Mouse (Mus musculus) forebrain, embryonic 11.5 days (tissue): ENCODE results near the gene Ablim1. TPM values are rescaled to one million over a fixed set of nuclear protein-coding genes. Genes with fewer than 3 reads are reported as not detected.

Experiments
- ATAC-seq: fragments of 200-750 bp; cut with Nextera tagmentation; replicated peaks from 2 replicates; pipeline ENCODE4 v1.8.0; 2017; ENCODE audit warnings: moderate TSS enrichment; ENCODE audit not compliant: low FRiP score
- DNase-seq: peaks from one replicate; pipeline ENCODE4 v3.0.0-alpha.2; 2017; ENCODE audit warnings: low spot score
- H3K27ac ChIP-seq: fragments of 300-500 bp; sonication (generic); 2 replicates; pipeline ENCODE4 v1.5.1; 2014; ENCODE audit warnings: low read depth, low read length
- H3K27me3 ChIP-seq: fragments of 300-500 bp; sonication (generic); 2 replicates; pipeline ENCODE4 v1.6.1; 2014; ENCODE audit warnings: mild to moderate bottlenecking, low read length, mixed read lengths; ENCODE audit not compliant: control insufficient read depth, insufficient read depth
- H3K36me3 ChIP-seq: fragments of 300-500 bp; sonication (generic); 2 replicates; pipeline ENCODE4 v1.6.1; 2014; ENCODE audit warnings: mild to moderate bottlenecking, low read length, moderate library complexity, mixed read lengths; ENCODE audit not compliant: control insufficient read depth, insufficient read depth
- H3K4me1 ChIP-seq: fragments of 300-500 bp; sonication (generic); replicated peaks from 2 replicates; pipeline ENCODE4 v1.6.1; 2014; ENCODE audit warnings: low read length, mixed read lengths; ENCODE audit not compliant: control insufficient read depth, insufficient read depth
- H3K4me2 ChIP-seq: fragments of 300-500 bp; sonication (generic); 2 replicates; pipeline ENCODE4 v1.6.1; 2014; ENCODE audit warnings: low read depth, mild to moderate bottlenecking, low read length, moderate library complexity, mixed read lengths; ENCODE audit not compliant: severe bottlenecking
- H3K4me3 ChIP-seq: fragments of 300-500 bp; sonication (generic); 2 replicates; pipeline ENCODE4 v1.5.1; 2014; ENCODE audit warnings: low read depth, low read length
- H3K9ac ChIP-seq: fragments of 300-500 bp; sonication (generic); 2 replicates; pipeline ENCODE4 v1.6.1; 2014; ENCODE audit warnings: low read length
- H3K9me3 ChIP-seq: fragments of 300-500 bp; sonication (generic); 2 replicates; pipeline ENCODE4 v1.6.1; 2016; ENCODE audit warnings: low read length, mixed read lengths; ENCODE audit not compliant: control insufficient read depth
- WGBS: fragments of 180-500 bp; shearing (Covaris S2); extraction: QIAGEN DNeasy Blood & Tissue Kit; methylation state at CpG from one replicate; pipeline ENCODE4 v1.1.7; 2014; 5-methylcytosine and 5-hydroxymethylcytosine counted together
- polyA plus RNA-seq: library from polyadenylated mRNA; unstranded; fragments of >200 nt; fragmentation: Nextera tagmentation; extraction: Ambion mirVana; gene quantifications from 2 replicates; pipeline ENCODE4 v1.2.1, GENCODE M21; 2014

Ablim1 gene
- polyA plus RNA-seq, 1 experiment from 2014 or later, result 17.0 TPM

DNA sequence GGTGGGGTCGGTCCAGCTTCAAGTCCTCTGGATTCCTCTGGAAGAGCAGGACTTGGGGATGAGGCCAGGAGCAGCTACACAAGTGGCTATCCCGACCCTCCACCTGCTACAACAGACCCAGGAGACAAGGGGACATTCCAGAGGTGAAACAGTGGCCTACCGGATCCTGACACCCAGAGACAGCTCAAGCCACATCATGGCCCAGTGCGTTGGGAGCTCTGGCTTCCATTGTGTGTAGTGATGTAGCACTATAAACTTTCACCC lies 215.7 kb downstream of the Ablim1 start:
- no peak for ATAC-seq
- 90% methylated on average over 4 of the region's 4 CpGs for WGBS
- no peaks in the 10 kb centered on the region for H3K4me1 ChIP-seq

DNA sequence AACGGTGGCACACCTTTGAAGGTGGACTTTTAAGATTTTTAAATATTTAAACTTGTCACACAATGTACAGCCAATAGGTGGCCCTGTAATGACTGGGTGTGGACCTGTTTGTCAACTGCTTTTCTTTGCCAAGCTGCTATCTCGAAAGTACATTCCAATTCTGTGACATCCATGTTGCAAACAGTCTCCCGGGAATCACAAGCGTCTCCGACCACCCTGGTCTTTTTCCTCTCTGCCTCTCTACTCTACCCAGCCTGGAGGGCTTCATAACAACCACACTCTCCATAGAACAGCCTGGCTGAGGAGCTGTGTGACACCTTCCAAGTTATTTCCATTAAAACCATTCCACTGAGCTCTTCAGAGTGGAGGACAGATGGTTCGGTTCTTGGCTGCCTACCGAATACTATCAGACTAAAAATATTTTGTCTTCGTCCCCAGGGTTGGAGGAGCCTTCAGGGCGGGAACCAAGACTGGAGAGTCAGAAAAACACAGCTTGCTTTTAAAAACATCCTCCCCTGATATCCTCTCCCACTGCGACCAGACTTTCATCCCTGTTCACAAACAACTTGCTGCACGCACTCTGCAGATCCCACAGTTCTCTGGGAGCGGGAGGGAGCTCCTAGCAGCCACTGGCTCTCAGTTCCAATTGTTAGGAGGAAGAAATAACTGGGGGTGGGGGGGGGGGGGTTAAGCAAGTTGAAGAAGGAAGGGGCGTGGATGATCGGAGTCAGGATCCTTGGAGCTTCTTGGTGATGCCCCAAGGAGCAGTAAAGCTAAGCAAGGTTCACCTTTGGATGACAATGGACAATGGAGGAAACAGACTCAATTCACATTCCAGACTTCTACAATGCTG lies 216.3 kb downstream of the Ablim1 start:
- no peaks in the 10 kb centered on the region for H3K27me3 ChIP-seq
- no peak overlapping the region for H3K27ac ChIP-seq
- WGBS, result 80% methylated on average over 14 of the region's 14 CpGs
- H3K9me3 ChIP-seq, result no peaks in the 10 kb centered on the region
- H3K4me3 ChIP-seq, result no peak overlapping the region
- ATAC-seq (no peak), DNase-seq (peak; percentile 42)
- H3K9ac ChIP-seq, result no peak overlapping the region
- H3K4me2 ChIP-seq, result no peak overlapping the region
- H3K36me3 ChIP-seq, result no peaks in the 10 kb centered on the region
- no peaks in the 10 kb centered on the region for H3K4me1 ChIP-seq

More for the DNA sequence above, 215.7 kb downstream of the Ablim1 start:
- Histone ChIP-seq H3K36me3 (no peaks in the 10 kb centered on the region), H3K4me2 (no peak overlapping the region), H3K9ac (no peak overlapping the region), H3K27ac (no peak overlapping the region), H3K4me3 (no peak overlapping the region), H3K27me3 (no peaks in the 10 kb centered on the region), H3K9me3 (no peaks in the 10 kb centered on the region)
- no peak for DNase-seq

DNA sequence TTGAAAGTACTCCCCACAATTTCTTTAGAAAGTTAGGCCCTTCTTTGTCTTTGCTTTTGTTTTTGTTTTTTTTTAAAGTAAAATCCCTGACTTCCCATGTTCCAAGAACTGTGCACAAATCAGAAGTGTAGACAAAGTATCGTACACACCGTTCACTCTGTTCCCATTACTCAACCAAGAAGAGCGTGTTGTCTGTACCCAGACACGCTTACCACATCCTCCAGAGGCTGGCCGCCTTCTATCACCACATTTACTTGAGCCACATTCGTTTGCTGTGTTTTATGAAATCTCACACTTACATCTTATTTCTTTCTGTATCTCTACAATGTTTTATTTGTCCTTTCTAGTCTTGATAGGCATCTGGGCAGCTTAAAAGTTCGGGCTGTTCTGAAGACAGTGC lies 219.4 kb downstream of the Ablim1 start:
- Histone ChIP-seq H3K36me3 (no peaks in the 10 kb centered on the region), H3K27me3 (no peaks in the 10 kb centered on the region), H3K9me3 (no peaks in the 10 kb centered on the region), H3K27ac (no peak overlapping the region), H3K4me2 (no peak overlapping the region), H3K9ac (no peak overlapping the region), H3K4me3 (no peak overlapping the region), H3K4me1 (no peaks in the 10 kb centered on the region; the same call in 1 of the 2 replicates)
- no peak for DNase-seq
- no peak for ATAC-seq
- 94% methylated on average over 7 of the region's 7 CpGs for WGBS

DNA sequence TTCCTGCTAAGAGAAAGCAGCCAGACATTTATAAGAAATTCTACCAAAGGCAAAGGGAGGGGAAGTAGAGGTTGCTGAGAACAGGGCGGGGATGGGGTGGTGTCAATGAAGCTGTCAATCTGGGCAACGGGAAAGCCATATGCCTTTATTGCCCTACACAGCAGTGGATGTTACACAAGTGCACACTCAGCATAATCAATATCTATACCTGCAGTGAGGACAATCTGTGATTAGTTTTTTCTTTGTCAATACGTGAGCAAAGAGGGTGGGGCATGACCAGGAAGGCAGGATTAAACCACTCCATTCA lies 221.1 kb downstream of the Ablim1 start:
- DNase-seq (no peak), ATAC-seq (no peak)
- 85% methylated on average over 3 of the region's 3 CpGs for WGBS
- Histone ChIP-seq H3K9ac (no peak overlapping the region), H3K27ac (no peak overlapping the region), H3K27me3 (no peaks in the 10 kb centered on the region), H3K4me3 (no peak overlapping the region), H3K4me1 (no peaks in the 10 kb centered on the region; the same call in 1 of the 2 replicates), H3K36me3 (no peaks in the 10 kb centered on the region), H3K9me3 (no peaks in the 10 kb centered on the region), H3K4me2 (no peak overlapping the region)

DNA sequence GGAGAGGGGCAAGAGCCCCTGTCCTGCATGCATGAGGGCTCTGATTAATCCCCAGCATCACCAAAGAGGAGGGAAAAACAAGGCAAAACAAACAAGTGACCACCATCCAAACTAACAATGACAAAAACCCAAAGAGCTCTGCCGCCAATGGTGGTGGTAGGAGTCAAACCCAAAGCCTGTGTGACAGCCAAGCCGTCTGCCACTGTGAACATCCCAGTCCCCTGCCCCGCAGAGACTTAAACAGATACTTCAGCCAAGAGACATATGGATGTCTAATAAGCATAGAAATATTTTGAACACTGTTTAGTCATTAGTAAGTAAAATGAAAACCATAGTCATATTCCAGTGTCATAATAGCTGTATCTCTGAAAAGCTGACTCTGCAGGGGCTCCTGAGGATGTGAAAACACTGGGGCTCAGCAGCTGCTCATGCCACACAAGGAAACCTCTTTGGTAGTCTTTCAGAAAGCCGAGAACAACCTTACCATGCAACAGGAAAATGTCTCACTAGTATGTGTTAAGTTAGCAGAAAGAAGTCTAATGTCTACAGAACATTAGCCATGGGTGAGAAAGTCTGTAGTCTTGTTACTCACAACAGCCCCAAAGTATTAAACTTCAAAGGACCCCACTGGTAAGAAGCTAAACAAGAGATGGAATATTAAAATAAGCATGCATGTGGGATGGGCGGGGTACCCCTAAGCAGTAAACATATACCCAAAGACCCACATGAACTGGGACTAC lies 221.6 kb downstream of the Ablim1 start:
- ATAC-seq (no peak), DNase-seq (peak; percentile 29)
- no peaks in the 10 kb centered on the region; the same call in 1 of the 2 replicates for H3K4me1 ChIP-seq
- no peak overlapping the region for H3K27ac ChIP-seq
- WGBS, result 86% methylated on average over 5 of the region's 5 CpGs
- H3K4me3 ChIP-seq, result no peak overlapping the region
- H3K4me2 ChIP-seq, result no peak overlapping the region
- no peaks in the 10 kb centered on the region for H3K9me3 ChIP-seq
- H3K27me3 ChIP-seq, result no peaks in the 10 kb centered on the region
- H3K9ac ChIP-seq, result no peak overlapping the region
- H3K36me3 ChIP-seq, result no peaks in the 10 kb centered on the region

DNA sequence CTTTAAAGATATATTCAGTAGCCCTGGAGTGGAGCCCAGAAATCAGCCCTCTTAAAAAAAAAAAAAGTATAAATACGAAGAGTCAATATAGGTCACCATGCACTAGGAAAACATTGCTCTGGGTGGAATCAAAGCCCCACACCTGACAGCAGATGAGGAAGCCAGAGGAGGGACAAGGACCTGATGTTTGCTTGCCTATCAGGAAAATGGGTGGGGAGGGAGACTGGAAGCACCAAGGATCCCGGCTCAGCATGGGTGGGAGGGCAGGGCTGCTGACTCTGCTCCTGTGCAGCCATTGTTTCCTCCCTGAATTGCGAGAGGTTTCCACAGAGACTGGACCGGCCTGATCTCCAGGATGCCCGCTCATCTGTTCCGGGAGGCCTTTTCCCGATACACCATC lies 223.4 kb downstream of the Ablim1 start:
- no peak overlapping the region for H3K27ac ChIP-seq
- H3K4me1 ChIP-seq, result no peaks in the 10 kb centered on the region; the same call in 1 of the 2 replicates
- H3K36me3 ChIP-seq, result no peaks in the 10 kb centered on the region
- 68% methylated on average over 7 of the region's 7 CpGs for WGBS
- no peaks in the 10 kb centered on the region for H3K9me3 ChIP-seq
- no peaks in the 10 kb centered on the region for H3K27me3 ChIP-seq
- no peak overlapping the region for H3K4me3 ChIP-seq
- no peak for DNase-seq
- no peak overlapping the region for H3K9ac ChIP-seq
- ATAC-seq, result no peak
- H3K4me2 ChIP-seq, result no peak overlapping the region

DNA sequence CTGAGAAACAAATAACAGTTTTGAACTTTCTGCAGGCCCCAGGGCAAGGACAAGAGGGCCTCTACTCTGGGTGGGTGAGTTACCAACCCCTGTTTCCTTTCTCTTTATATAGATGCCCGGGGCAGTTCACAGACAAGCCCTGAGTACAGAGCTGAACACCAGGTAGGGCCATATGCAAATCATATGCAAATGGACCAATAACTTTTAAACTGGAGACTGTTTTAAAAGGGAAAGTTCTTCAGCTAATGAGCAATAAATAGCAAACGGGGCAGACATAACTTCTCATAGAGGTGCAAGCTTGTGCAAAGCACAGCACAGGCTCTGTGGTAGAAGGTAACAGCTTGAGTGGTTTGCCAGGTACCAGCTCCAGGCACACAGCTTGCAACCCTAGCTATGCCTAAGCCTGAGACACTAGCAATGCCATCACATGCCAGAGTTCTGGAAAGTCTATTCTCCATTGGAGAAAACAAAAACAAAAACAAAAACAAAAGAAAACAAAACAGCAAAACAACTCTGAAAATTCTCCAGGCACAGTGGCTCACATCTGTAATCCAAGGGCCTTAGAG lies 225.8 kb downstream of the Ablim1 start:
- Histone ChIP-seq H3K4me1 (no peaks in the 10 kb centered on the region; the same call in 1 of the 2 replicates), H3K4me2 (no peak overlapping the region), H3K27ac (no peak overlapping the region), H3K36me3 (no peaks in the 10 kb centered on the region), H3K9ac (no peak overlapping the region), H3K27me3 (no peaks in the 10 kb centered on the region), H3K4me3 (no peak overlapping the region), H3K9me3 (no peaks in the 10 kb centered on the region)
- ATAC-seq, result no peak
- WGBS, result 79% methylated on average over 2 of the region's 2 CpGs
- DNase-seq, result no peak

DNA sequence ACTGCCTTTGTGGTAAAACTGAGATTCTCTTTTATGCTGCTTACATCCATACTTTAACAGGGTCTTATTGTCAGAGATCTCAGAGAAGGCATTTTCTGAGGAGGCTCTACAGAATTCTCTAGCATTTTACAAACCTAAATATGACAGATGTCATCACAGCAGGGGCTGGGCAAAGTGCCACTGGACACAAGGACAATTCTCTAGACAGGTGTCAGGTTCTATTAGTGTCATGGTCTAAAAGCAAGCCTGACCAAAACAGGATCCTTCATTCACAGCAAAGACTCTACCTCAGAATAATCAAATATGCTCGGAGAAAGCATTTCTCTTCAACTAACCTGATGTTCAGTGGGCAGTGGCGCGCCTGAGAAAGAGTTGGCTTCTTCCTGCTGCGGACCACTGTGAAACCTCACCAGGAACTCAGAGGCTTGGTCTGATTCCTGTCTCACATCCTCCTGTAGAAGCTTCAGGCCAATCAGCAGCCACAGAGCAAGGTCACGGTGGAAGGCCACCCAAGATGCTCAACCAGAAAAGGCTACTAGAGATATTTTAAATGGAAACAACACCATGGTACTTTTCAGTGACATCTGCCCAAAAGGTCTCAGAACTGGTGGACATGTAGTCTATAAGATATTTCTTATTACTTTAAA lies 230.1 kb downstream of the Ablim1 start:
- DNase-seq (no peak), ATAC-seq (no peak)
- H3K4me1 ChIP-seq, result 0 out of 2 replicates have a peak, but pooled peaks cover 2% of the 10 kb centered on the region
- H3K36me3 ChIP-seq, result no peaks in the 10 kb centered on the region
- H3K9ac ChIP-seq, result no peak overlapping the region
- H3K27me3 ChIP-seq, result no peaks in the 10 kb centered on the region
- no peak overlapping the region for H3K4me2 ChIP-seq
- no peaks in the 10 kb centered on the region for H3K9me3 ChIP-seq
- H3K4me3 ChIP-seq, result no peak overlapping the region
- no peak overlapping the region for H3K27ac ChIP-seq
- WGBS, result 91% methylated on average over 5 of the region's 5 CpGs
